Mouse (Mus musculus) liver, adult 2 months (tissue): ENCODE measurements around the gene Aaed1. TPM values are rescaled to one million over a fixed set of nuclear protein-coding genes. Genes with fewer than 3 reads are reported as not detected.

ENCODE experiments used
- DNase-seq: peaks from one replicate; pipeline ENCODE4 v3.0.0-alpha.2; 2011; ENCODE audit warnings: low read depth, low spot score; ENCODE audit errors: extremely low read depth
- H3K27ac ChIP-seq: fragments of 200-500 bp; replicated peaks from 2 replicates; pipeline ENCODE4 v1.5.1; 2012; ENCODE audit warnings: low read depth, mild to moderate bottlenecking, control low read depth, inconsistent platforms, low read length; ENCODE audit not compliant: insufficient read depth
- H3K27me3 ChIP-seq: fragments of 200-500 bp; 2 replicates; pipeline ENCODE4 v1.6.1; 2012; ENCODE audit warnings: mild to moderate bottlenecking, moderate library complexity, low read length, inconsistent platforms; ENCODE audit not compliant: control insufficient read depth, insufficient read depth
- H3K36me3 ChIP-seq: fragments of 200-500 bp; 2 replicates; pipeline ENCODE4 v1.6.1; 2012; ENCODE audit warnings: low read length, inconsistent platforms; ENCODE audit not compliant: control insufficient read depth, insufficient read depth
- H3K4me1 ChIP-seq: fragments of 200-500 bp; 2 replicates; pipeline ENCODE4 v1.6.1; 2011; ENCODE audit warnings: low read length; ENCODE audit not compliant: control insufficient read depth, insufficient read depth
- H3K4me3 ChIP-seq: fragments of 200-500 bp; 2 replicates; pipeline ENCODE4 v1.5.1; 2011; ENCODE audit warnings: low read depth, mild to moderate bottlenecking, control low read depth, low read length, moderate library complexity; ENCODE audit not compliant: insufficient read depth
- H3K79me2 ChIP-seq: fragments of 200-500 bp; 2 replicates; pipeline ENCODE4 v1.6.1; 2012; ENCODE audit warnings: inconsistent platforms, mild to moderate bottlenecking, low read length, moderate library complexity; ENCODE audit not compliant: control insufficient read depth, insufficient read depth
- H3K9ac ChIP-seq: fragments of 200-500 bp; 2 replicates; pipeline ENCODE4 v1.6.1; 2012; ENCODE audit warnings: low read depth, mild to moderate bottlenecking, control low read depth, inconsistent platforms, low read length
- CTCF ChIP-seq: fragments of 200-500 bp; IDR thresholded peaks from 2 replicates; pipeline ENCODE4 v1.5.1; 2011; ENCODE audit warnings: low read depth, low read length, control low read depth
- POLR2A ChIP-seq: fragments of 200-500 bp; IDR thresholded peaks from 2 replicates; pipeline ENCODE4 v1.6.1; 2011; ENCODE audit warnings: low read length, control low read depth; ENCODE audit not compliant: insufficient read depth; ENCODE audit errors: extremely low read depth
- WGBS: fragments of 180-500 bp; shearing (Covaris S2); methylation state at CpG from one replicate; pipeline ENCODE4 v1.1.7; 2018; 5-methylcytosine and 5-hydroxymethylcytosine counted together
- polyA plus RNA-seq: library from polyadenylated mRNA; depleted of rRNA; stranded (reverse); fragments of >200 nt; gene quantifications from 2 replicates; pipeline ENCODE4 v1.2.3, GENCODE M21; 2012
- total RNA-seq: library from RNA; depleted of rRNA; stranded (reverse); fragments of >200 nt; gene quantifications from 2 replicates; pipeline ENCODE4 v1.2.3, GENCODE M21; 2014

Gene Aaed1
- total and polyA plus RNA-seq, 2 experiments, result 20.8 to 83.4 TPM

DNA sequence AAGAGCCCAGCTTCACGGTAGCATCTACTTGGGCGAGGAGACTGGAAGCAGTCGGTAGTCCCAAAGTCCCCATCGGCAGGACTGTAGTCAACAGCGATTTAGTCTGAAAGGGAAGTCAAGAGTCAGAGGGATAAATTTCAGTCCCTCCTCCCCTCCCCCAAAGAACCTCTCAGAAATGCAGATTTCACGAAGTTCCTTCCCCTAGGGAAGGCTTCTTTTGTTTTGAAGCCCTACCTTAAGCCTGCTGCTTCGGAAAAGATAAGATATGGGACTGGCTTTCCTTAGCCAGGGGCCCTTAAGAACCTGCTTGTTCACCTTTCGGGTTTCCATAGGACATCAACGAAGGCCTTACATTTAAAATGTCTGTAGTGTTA is 36.8 kb downstream of the Aaed1 start:
- H3K36me3 ChIP-seq, result no peaks in the 10 kb centered on the region
- no peaks in the 10 kb centered on the region; the same call in 1 of the 2 replicates for H3K4me1 ChIP-seq
- no peak overlapping the region for H3K9ac ChIP-seq
- TF ChIP-seq CTCF (no peak), POLR2A (no peak)
- no peak for DNase-seq
- no peak overlapping the region for H3K4me3 ChIP-seq
- peaks cover 6% of the 10 kb centered on the region for H3K27me3 ChIP-seq
- H3K27ac ChIP-seq, result no peak overlapping the region
- no peaks in the 10 kb centered on the region for H3K79me2 ChIP-seq
- WGBS, result 49% methylated on average over 9 of the region's 9 CpGs

DNA sequence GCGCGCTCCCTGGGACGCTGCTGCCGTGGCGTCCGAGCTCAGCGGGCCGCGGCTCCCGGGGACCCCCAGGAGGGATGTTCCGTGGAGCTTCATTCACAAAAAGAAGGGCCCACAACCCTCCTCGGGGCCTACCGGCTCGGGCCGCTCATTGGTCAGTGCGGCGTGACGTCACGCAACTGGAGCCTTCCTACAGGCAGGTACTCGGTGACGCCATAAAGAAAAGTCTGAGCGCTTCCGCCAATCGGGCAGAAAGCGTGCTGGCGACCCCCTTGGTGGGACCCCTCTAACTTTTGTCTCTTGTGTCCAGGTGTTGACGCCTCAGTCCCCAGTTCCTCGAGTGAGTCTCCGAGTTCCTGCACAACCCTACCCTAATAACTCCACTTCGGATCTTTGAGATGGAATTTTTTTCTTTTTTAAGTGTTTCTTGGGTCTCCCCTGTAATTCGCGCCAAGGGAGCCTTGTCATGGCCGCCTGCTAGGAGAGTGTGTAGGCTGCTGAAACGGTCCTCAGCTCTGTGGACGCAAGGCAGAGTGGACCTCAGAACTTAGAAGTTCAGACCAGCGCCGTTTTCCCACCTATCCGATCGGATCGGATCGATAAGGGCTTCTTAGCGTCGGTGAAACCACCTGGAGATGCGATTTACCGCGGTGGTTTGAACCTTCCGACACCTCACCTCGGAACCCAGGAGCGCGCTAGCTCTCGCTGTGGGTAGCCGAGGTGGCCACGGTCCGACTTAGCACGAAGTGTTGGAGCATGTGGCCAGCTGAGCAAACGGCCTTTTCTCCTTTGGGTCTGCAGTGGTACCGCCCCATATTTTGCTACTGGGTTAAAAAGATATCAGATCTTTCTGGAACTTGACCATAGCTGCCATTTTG is 37.4 kb downstream of the Aaed1 start, which contains the start of gene Cdc14b:
Gene Cdc14b, minus strand, starts transcription at position 412 of the 875 bp plus-strand sequence.
- H3K27me3 ChIP-seq, result peaks cover 6% of the 10 kb centered on the region
- 2% methylated on average over 57 of the region's 57 CpGs for WGBS
- DNase-seq, result no peak
- no peaks in the 10 kb centered on the region; the same call in 1 of the 2 replicates for H3K4me1 ChIP-seq
- H3K27ac ChIP-seq, result no peak within 1 kb of the TSS
- H3K79me2 ChIP-seq, result no peaks in the 10 kb centered on the region
- H3K9ac ChIP-seq, result peak within 1 kb of the TSS; percentile 57
- H3K4me3 ChIP-seq, result peak within 1 kb of the TSS; percentile 71
- H3K36me3 ChIP-seq, result no peaks in the 10 kb centered on the region
- TF ChIP-seq POLR2A (no peak), CTCF (no peak)

DNA sequence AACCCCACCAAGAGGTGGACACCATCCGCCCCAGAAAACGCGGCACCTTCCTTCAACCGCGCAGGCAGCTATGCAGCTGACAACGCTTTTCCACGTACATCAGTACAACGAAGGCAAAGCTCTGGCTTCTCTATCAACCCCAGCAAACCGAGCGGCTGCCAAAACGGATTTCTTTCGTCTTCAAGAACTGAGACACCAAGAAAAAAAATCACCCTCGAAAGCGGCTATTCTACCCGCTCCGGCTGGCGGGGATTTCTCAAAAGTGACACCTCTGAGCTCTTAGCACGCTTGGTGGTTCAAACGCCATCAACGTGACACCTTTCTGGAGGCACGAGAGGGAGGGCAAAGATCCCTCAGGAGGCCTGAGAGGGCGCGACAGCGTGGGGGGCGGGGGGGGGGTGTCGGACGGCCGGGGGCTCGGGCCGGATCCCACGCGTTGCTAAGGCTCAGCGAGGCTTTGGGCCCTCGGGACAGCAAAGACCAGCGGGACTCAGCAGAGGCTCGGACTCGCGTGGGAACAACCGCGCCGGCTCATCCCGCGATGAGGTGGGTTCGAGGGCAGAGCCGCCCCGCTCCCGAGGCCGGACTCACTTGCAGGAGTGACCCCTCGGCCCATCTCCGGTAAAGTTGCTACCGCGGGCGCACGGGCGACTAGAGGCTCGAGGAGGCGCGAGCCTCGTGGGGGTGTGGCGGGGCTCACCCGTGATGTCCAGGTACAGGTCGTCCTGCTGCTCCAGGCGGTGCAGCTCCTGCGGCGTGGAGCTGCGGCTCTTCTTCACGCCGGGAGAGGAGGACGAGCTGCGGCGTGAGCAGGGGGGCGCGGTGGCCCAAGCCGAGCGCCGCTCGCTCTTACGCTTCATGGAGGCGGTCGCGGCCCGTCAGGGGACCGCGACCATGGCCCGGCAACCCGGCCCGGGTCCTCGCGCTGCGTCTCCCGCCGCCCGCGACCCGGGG is 38.3 kb downstream of the Aaed1 start:
- Histone ChIP-seq H3K36me3 (no peaks in the 10 kb centered on the region), H3K79me2 (no peaks in the 10 kb centered on the region), H3K27me3 (peaks cover 6% of the 10 kb centered on the region), H3K9ac (peak overlapping the region; percentile 57), H3K4me1 (no peaks in the 10 kb centered on the region; the same call in 1 of the 2 replicates), H3K27ac (no peak overlapping the region), H3K4me3 (peak overlapping the region; percentile 71)
- 4% methylated on average over 90 of the region's 95 CpGs for WGBS
- no peak for DNase-seq
- TF ChIP-seq CTCF (no peak), POLR2A (no peak)

DNA sequence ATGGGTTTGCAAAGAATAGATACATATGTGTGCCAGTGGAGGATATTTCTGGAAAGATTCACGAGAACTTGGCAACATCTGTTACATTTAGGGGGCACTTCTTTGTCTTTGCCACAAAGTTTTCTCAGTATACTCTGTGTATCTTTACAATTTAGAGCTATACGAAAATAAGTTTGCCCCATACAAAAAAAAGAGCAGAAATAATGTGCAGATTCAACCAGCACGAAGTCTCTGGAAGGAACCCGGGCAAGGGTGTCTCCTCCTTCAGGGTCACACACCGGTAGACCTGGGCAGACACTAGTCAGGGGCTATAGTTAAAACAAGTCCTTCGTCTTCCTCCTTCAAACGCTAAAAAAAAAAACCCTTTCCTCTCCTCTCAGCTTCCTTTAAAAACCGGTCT is 39.2 kb downstream of the Aaed1 start:
- Histone ChIP-seq H3K9ac (no peak overlapping the region), H3K27ac (no peak overlapping the region), H3K27me3 (peaks cover 6% of the 10 kb centered on the region), H3K79me2 (no peaks in the 10 kb centered on the region), H3K4me3 (no peak overlapping the region), H3K36me3 (no peaks in the 10 kb centered on the region), H3K4me1 (no peaks in the 10 kb centered on the region; the same call in 1 of the 2 replicates)
- WGBS, result 68% methylated on average over 8 of the region's 8 CpGs
- DNase-seq, result no peak
- TF ChIP-seq POLR2A (no peak), CTCF (no peak)

DNA sequence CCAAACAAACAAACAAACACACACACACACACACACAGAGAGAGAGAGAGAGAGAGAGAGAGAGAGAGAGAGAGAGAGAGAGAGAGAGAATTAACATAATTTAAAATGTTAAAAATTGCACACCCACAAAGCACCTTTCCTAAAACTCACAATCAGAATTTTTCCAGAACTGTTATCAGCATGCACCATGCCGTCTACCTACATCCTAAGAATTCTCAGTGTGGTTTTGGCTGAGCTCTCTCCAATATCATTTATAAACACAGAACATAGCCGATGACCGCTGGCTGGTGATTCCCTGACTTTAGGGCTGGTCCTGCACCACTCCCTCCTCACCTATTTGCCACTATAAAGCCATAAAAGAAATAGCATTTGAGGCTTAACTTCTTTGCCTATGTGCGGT is 44.1 kb downstream of the Aaed1 start:
- Histone ChIP-seq H3K4me3 (no peak overlapping the region), H3K27ac (no peak overlapping the region), H3K36me3 (peaks cover 3% of the 10 kb centered on the region; the same call in 1 of the 2 replicates), H3K4me1 (no peaks in the 10 kb centered on the region), H3K27me3 (no peaks in the 10 kb centered on the region), H3K79me2 (no peaks in the 10 kb centered on the region), H3K9ac (no peak overlapping the region)
- DNase-seq, result no peak
- WGBS, result 86% methylated on average over 4 of the region's 4 CpGs
- no peak for TF ChIP-seq CTCF
- TF ChIP-seq POLR2A, result no peak
